Mouse (Mus musculus): Measurements from ENCODE around the gene Tmem223. TPM values are rescaled to one million over a fixed set of nuclear protein-coding genes. Genes with fewer than 3 reads are reported as not detected.

Gene Tmem223
- polyA plus RNA-seq, 1 experiment: 142 TPM

DNA sequence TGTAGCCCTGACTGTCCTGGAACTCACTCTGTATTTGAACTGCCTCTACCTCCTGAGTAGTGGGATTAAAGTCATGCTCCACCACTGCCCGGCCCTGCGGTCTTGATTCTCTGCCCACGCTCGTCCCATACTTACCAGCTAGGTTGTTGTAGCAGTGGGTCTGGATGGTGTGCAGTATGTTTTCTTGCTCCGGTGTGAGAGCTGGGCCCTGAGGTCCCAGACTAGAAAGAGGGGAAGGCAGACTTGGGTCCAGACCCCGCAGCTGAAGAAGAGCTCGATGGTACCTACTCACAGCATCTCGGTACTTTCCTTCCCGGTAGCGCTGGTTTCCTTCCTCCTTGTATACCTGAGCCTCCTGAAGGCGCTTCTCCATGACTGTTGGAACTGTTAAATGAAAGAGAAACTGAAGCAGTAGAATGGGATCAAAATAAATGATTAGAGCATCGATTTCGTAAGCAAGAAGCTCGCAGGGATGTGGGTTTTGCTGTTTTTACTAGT is 47.6 kb downstream of the Tmem223 start:
- Histone ChIP-seq H3K27ac (ENCODE audit: insufficient read depth, low read length) (no peak overlapping the region), H3K4me3 (ENCODE audit: insufficient read depth, low read length) (peak overlapping the region; percentile 68), H3K4me1 (ENCODE audit: control insufficient read depth, insufficient read depth, low read length) (peaks cover 3% of the 10 kb centered on the region; the same call in 1 of the 2 replicates)
- TF ChIP-seq CTCF (IDR thresholded peaks at IDR 0.05; ENCODE audit: extremely low read depth, insufficient read depth, low read length) (no peak), POLR2A (IDR thresholded peaks at IDR 0.05; ENCODE audit: extremely low read depth, insufficient read depth, low read length) (no peak)

DNA sequence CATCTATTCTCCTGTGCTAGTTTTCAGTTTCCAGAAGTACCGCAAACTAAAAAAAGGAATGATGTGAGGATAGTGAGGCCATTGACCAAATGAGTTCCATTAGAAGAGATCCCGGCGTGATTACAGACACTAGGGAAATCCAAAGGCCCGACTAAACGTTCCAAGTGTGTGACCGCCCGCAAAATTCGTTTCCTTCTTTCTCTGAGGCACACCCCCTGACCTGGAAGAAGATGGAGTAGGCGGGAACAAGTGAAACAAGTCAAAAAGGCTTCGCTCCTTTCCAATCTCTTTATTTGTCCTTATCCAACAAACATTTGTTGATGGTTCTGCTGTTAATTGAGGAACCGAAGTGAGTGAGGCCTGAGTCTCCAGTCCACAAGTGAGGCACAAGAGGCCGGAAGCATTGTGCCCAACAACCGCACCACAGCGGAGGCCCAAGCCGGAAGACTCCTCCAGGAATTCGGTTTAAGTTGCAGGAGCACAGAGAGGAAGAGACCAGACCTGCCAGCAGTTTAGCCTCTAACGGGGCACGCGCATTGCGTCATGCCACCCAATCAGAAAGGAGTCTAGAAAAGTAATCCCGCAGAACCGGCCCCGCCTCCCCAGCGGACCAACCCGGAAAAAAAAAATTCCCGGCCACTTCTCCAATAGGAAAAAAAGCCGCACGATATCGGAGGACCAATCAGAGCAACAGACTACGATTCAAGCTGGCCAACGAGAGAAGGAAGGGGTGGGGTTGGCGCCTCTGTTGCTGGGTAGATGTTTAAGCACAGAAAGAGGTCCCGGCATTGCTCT is 48.2 kb downstream of the Tmem223 start, which contains the start of gene Ttc9c:
TSS of gene Ttc9c (minus strand) at position 533 of the 795 bp plus-strand sequence.
- Histone ChIP-seq H3K4me1 (ENCODE audit: control insufficient read depth, insufficient read depth, low read length) (peaks cover 3% of the 10 kb centered on the region; the same call in 1 of the 2 replicates), H3K27ac (ENCODE audit: insufficient read depth, low read length) (peak within 1 kb of the TSS; percentile 97), H3K4me3 (ENCODE audit: insufficient read depth, low read length) (peak within 1 kb of the TSS; percentile 68)
- peak; percentile 94 for TF ChIP-seq POLR2A (IDR thresholded peaks at IDR 0.05; ENCODE audit: extremely low read depth, insufficient read depth, low read length)
- TF ChIP-seq CTCF (IDR thresholded peaks at IDR 0.05; ENCODE audit: extremely low read depth, insufficient read depth, low read length): no peak

- peaks cover 3% of the 10 kb centered on the region; the same call in 1 of the 2 replicates for H3K4me1 ChIP-seq (ENCODE audit: control insufficient read depth, insufficient read depth, low read length)
- H3K4me3 ChIP-seq (ENCODE audit: insufficient read depth, low read length): peak within 1 kb of the TSS; percentile 68
- H3K27ac ChIP-seq (ENCODE audit: insufficient read depth, low read length): peak within 1 kb of the TSS; percentile 97
- TF ChIP-seq CTCF (IDR thresholded peaks at IDR 0.05; ENCODE audit: extremely low read depth, insufficient read depth, low read length) (no peak), POLR2A (IDR thresholded peaks at IDR 0.05; ENCODE audit: extremely low read depth, insufficient read depth, low read length) (peak; percentile 94)
Observed at GRCm38 (mm10) chr19:8819596-8820423, 49.0 kb downstream of the Tmem223 start, which contains the start of gene Hnrnpul2. TSS of gene Hnrnpul2 (plus strand) at chr19:8820010.

GRCm38 (mm10) chr19:8820424-8820956 is 49.7 kb downstream of the Tmem223 start:
- H3K27ac ChIP-seq (ENCODE audit: insufficient read depth, low read length): peak overlapping the region; percentile 89
- peak overlapping the region; percentile 68 for H3K4me3 ChIP-seq (ENCODE audit: insufficient read depth, low read length)
- peaks cover 3% of the 10 kb centered on the region; the same call in 1 of the 2 replicates for H3K4me1 ChIP-seq (ENCODE audit: control insufficient read depth, insufficient read depth, low read length)
- TF ChIP-seq CTCF (IDR thresholded peaks at IDR 0.05; ENCODE audit: extremely low read depth, insufficient read depth, low read length) (no peak), POLR2A (IDR thresholded peaks at IDR 0.05; ENCODE audit: extremely low read depth, insufficient read depth, low read length) (no peak)

DNA sequence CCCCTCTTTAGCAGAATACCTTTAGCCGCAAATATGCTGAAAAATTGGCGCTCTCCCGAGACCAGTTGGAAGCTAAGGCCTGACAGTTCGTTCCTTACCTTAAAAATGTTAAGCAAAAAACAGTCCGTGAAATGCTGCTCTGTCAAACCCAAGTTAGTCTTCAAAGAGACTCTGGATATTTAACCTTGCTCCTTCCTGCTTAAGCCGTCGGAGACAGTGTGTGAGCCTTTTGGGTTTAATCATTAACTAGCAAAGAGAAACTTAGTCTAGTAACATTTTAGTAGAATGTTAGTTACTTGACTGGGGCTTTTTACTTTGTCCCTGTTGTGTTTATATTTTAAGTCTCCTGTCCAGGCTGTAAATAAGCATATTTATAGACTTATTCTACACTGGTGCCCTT is 50.4 kb downstream of the Tmem223 start:
- no peak for TF ChIP-seq POLR2A (IDR thresholded peaks at IDR 0.05; ENCODE audit: extremely low read depth, insufficient read depth, low read length)
- no peak for TF ChIP-seq CTCF (IDR thresholded peaks at IDR 0.05; ENCODE audit: extremely low read depth, insufficient read depth, low read length)
- Histone ChIP-seq H3K4me3 (ENCODE audit: insufficient read depth, low read length) (peak overlapping the region; percentile 68), H3K4me1 (ENCODE audit: control insufficient read depth, insufficient read depth, low read length) (peaks cover 3% of the 10 kb centered on the region; the same call in 1 of the 2 replicates), H3K27ac (ENCODE audit: insufficient read depth, low read length) (no peak overlapping the region)

Other genes starting within 250 kb of the Tmem223 start
- 23.4 and 23.9 TPM in 2 replicates for gene Slc22a8, start 179.7 kb upstream of the Tmem223 start, polyA plus RNA-seq (2012; rRNA removed)
- gene Slc22a6, start 153.0 kb upstream of the Tmem223 start, polyA plus RNA-seq (2012; rRNA removed): 5.9 and 6.5 TPM in 2 replicates
- 109 and 117 TPM in 2 replicates for gene Chrm1, start 107.2 kb upstream of the Tmem223 start, polyA plus RNA-seq (2012; rRNA removed)
- gene Slc3a2, start 47.6 kb upstream of the Tmem223 start, polyA plus RNA-seq (2012; rRNA removed): 200 TPM in 2 replicates
- 50.2 and 51.3 TPM in 2 replicates for gene Wdr74, start 35.2 kb upstream of the Tmem223 start, polyA plus RNA-seq (2012; rRNA removed)
- gene 1700092M07Rik, start 30.3 kb upstream of the Tmem223 start, polyA plus RNA-seq (2012; rRNA removed): 0.59 TPM in 1 of 2 replicates, not detected in the other
- gene Stx5a, start 29.6 kb upstream of the Tmem223 start, polyA plus RNA-seq (2012; rRNA removed): 106 and 109 TPM in 2 replicates
- gene Nxf1, start 13.9 kb upstream of the Tmem223 start, polyA plus RNA-seq (2012; rRNA removed): 121 and 127 TPM in 2 replicates
- gene Tmem179b, start 3.5 kb downstream of the Tmem223 start, polyA plus RNA-seq (2012; rRNA removed): 18.7 and 18.8 TPM in 2 replicates
- gene Taf6l, start 15.4 kb downstream of the Tmem223 start, polyA plus RNA-seq (2012; rRNA removed): 15.1 and 15.5 TPM in 2 replicates
- 177 and 184 TPM in 2 replicates for gene Polr2g, start 27.6 kb downstream of the Tmem223 start, polyA plus RNA-seq (2012; rRNA removed)
- 4.0 TPM in 2 replicates for gene Zbtb3, start 31.6 kb downstream of the Tmem223 start, polyA plus RNA-seq (2012; rRNA removed)
- 29.0 and 29.5 TPM in 2 replicates for gene Ttc9c, start 48.3 kb downstream of the Tmem223 start, polyA plus RNA-seq (2012; rRNA removed)
- 78.5 and 85.1 TPM in 2 replicates for gene Hnrnpul2, start 49.0 kb downstream of the Tmem223 start, polyA plus RNA-seq (2012; rRNA removed)
- not detected in 2 replicates for gene AC129217.1, start 58.8 kb downstream of the Tmem223 start, polyA plus RNA-seq (2012; rRNA removed)
- 135 and 137 TPM in 2 replicates for gene Bscl2, start 66.5 kb downstream of the Tmem223 start, polyA plus RNA-seq (2012; rRNA removed)
- 275 and 293 TPM in 2 replicates for gene Gng3, start 68.2 kb downstream of the Tmem223 start, polyA plus RNA-seq (2012; rRNA removed)
- gene Lrrn4cl, start 79.8 kb downstream of the Tmem223 start, polyA plus RNA-seq (2012; rRNA removed): 1.0 and 1.3 TPM in 2 replicates
- 108 and 118 TPM in 2 replicates for gene Ubxn1, start 100.5 kb downstream of the Tmem223 start, polyA plus RNA-seq (2012; rRNA removed)
- gene Uqcc3, start 109.9 kb downstream of the Tmem223 start, polyA plus RNA-seq (2012; rRNA removed): 70.1 and 77.2 TPM in 2 replicates
- 3.4 and 4.2 TPM in 2 replicates for gene Lbhd1, start 112.7 kb downstream of the Tmem223 start, polyA plus RNA-seq (2012; rRNA removed)
- gene Gm49403, start 112.9 kb downstream of the Tmem223 start, polyA plus RNA-seq (2012; rRNA removed): not detected in 2 replicates
- 40.1 and 41.3 TPM in 2 replicates for gene 1810009A15Rik, start 117.9 kb downstream of the Tmem223 start, polyA plus RNA-seq (2012; rRNA removed)
- gene Gm49416, start 117.9 kb downstream of the Tmem223 start, polyA plus RNA-seq (2012; rRNA removed): not detected in 2 replicates
- gene Ints5, start 122.0 kb downstream of the Tmem223 start, polyA plus RNA-seq (2012; rRNA removed): 16.1 and 16.7 TPM in 2 replicates
- gene Ganab, start 127.1 kb downstream of the Tmem223 start, polyA plus RNA-seq (2012; rRNA removed): 87.5 and 89.8 TPM in 2 replicates
- 222 and 224 TPM in 2 replicates for gene B3gat3, start 149.4 kb downstream of the Tmem223 start, polyA plus RNA-seq (2012; rRNA removed)
- gene Rom1, start 158.4 kb downstream of the Tmem223 start, polyA plus RNA-seq (2012; rRNA removed): 8.0 and 9.2 TPM in 2 replicates
- 12.8 and 13.2 TPM in 2 replicates for gene Eml3, start 158.6 kb downstream of the Tmem223 start, polyA plus RNA-seq (2012; rRNA removed)
- 24.6 and 25.2 TPM in 2 replicates for gene Mta2, start 170.9 kb downstream of the Tmem223 start, polyA plus RNA-seq (2012; rRNA removed)
- 20.0 and 22.8 TPM in 2 replicates for gene Tut1, start 182.9 kb downstream of the Tmem223 start, polyA plus RNA-seq (2012; rRNA removed)
- 286 and 289 TPM in 2 replicates for gene Eef1g, start 196.0 kb downstream of the Tmem223 start, polyA plus RNA-seq (2012; rRNA removed)
- 6.7 and 7.7 TPM in 2 replicates for gene Ahnak, start 218.3 kb downstream of the Tmem223 start, polyA plus RNA-seq (2012; rRNA removed)

Measured in cortical plate, adult 2 months (tissue).